Mouse (Mus musculus) frontal cortex, adult 2 months (tissue): Measurements from ENCODE around the gene Vpreb2. TPM values are rescaled to one million over a fixed set of nuclear protein-coding genes. Genes with fewer than 3 reads are reported as not detected.
"Not testable (repeated sequence)": the region's sequence is repeated elsewhere in the genome, so short reads cannot be mapped to it uniquely, and the experiment has no call there.

Experiments used
- DNase-seq, 2 experiments: peaks; one replicate each; pipeline ENCODE4 v3.0.0; 2022; ENCODE audit warnings: low spot score in 1 of 2; ENCODE audit errors: extremely low spot score in 1 of 2
- polyA plus RNA-seq: library from polyadenylated mRNA; depleted of rRNA; stranded (reverse); fragments of >200 nt; gene quantifications from 2 replicates; pipeline ENCODE4 v1.2.3, GENCODE M21; 2012; rRNA removed

Vpreb2 gene
- polyA plus RNA-seq, result not detected in 2 replicates

DNA sequence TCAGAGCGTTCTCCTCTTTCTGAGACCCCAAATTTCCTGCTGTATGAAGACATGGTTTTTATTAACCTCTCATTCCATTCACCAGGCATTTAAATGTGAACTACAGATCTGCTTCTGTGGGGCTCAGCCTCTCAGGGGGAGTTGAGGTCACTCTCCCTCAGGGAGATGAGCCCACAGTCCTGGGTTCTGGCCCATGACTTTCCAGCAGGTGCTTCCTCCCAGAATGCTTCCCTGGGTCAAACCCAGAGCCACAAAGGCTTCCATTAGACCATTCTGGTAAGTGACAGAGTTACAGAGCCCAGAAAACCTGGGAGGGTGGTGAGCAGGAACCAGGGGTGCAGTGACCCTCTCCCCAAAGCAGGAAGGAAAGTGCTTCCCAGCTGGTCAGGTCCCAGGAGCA, at the start of gene Vpreb2:
TSS of gene Vpreb2 (plus strand) at position 301 of the 400 bp plus-strand sequence.
- DNase-seq, result no peak

DNA sequence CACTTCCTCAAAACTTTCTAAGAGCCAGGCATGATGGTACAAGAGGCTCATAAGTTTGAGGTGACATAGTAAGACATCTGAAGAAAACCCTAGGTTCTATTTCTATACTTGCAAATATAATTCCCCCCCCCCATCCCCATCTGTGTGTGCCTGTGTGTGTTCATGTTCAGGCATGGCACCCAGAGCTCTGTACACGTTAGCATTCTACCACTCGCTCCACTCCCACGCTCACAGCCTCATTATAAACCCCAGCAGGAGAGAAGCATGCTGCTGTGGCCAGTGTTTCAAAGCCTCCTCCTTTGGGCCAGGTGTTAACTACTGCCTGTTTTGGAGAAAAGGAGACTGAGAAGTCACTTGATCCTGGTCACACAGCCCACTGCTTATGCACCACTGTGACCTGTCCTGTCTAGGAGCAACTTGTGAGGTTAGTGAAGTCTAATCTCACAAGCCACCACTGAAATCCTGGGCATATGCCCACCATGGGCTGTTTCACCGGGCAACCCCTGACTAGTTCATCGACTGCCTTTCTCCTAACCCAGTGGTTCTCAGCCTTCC, 48.2 kb upstream of the Vpreb2 start:
- peak in 1 of 2 experiments; percentile 38 for DNase-seq

DNA sequence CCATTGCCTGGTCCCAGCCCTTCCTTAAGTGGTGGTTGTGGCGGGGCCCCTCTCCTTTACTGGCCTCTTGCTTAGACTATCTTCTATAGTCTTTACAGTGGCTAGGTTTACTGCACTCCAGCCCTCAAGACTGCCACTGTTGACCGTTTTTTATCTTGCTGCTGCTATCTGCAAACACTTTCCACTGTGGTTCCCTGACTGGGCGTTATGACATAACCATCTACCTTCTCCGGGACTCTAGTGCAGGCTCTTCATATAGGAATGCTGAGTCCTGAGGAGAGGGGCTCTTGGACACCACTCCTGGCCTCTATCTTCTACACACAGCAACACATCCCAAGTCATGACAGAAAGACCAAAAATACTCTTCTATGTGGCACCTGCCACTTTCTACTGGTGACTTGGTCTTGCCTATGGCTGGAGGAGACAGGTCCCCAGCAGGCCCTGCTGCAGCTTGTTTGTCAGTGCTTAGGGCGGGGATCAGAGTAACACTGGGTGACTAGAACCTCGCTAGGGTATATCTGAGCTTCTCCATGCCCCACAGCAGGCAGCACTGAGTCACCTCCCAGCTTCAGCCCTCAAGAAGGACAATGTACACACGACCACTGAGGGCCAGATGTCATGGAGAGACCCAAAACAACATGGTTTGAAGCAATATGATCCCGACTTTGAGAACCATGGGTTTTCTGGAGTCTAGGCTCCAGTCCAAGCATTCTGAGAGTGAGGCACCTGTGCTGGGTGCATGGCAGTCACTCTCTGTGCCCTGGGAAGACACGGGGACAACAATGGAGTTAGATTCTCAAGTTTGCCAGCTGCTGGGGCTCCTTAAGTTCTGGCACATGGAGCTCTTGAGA, 46.4 kb upstream of the Vpreb2 start:
- DNase-seq, result no peak

DNA sequence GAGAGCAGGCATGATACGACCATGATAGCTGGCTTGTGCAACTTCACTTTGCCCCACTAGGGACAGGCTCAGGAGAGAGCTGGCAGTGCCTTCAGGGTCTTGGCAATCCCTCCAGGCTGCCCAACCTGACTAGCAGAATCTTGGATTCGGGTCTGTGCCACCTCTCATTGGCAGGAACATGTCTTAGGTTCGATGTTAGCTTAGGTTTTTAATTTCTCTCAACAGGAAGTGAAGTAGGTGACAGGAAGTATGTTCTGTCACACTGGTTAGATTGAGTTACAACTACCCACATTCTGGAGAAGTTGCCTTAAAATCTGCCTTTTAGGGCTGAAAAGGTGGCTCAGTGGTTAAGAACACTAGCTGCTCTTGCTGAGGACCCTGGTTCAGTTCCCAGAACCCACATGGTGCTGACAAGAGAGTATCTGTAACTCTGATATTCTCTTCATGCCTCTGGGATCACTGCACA, 45.8 kb upstream of the Vpreb2 start:
- no peak for DNase-seq

DNA sequence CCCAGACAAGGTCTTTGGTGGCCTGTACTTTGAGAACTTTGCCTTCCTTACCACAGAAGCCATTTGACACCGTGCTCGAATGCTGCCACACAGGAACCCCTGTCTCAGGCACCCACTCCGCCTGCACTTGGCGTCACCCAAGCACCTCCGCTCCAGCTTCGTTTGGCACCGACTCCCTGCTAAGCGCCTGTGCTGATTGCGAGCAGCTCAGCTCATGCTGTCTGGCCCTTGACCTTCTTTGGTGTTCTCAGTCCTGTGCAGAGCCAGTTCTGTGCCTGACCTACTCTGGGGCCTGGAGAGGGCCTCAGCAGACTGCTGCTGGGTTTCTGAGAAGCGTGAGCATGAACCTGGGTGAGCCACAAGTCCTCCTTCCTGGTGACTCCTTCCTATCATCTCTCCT, 43.5 kb upstream of the Vpreb2 start:
- no peak for DNase-seq

DNA sequence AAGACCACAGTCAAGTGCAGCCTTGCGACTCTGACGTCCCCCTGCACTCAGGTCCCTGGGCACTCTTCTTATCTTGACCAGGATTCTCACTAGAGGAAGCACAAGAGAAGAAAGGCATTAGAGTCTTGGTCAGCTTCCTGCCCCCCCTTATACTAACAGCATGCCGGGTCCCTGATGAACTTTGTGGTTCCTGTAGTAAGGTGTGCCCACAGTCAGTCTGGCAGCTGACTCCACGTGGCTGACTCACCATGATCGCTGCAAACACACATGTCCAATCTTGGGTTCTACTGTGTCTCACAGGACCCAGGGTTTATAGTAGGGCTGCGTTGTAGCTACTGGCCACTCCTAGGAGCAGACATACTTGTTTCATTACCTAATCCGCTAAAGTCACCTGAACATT, 42.0 kb upstream of the Vpreb2 start:
- no peak for DNase-seq

DNA sequence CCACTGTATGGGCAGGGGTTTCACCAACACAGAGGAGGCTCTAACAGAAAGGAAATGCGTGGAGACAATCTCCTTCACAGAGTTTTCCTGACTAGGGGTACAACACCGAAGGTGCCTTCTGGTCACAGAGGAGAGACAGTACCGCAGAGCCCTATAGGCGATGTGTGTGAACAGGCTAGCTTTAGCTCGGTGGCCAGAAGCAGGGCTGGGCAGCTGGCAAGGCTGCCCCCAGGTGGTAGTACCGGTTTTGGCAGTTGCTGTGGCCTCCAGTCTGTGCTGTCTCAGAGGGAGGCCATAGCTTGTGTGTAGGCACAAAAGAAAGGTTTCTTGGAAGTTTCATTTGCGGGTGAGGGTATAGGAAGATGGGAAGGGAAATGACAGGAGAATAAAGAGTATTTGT, 41.4 kb upstream of the Vpreb2 start:
- peak in 1 of 2 experiments; percentile 58 for DNase-seq

DNA sequence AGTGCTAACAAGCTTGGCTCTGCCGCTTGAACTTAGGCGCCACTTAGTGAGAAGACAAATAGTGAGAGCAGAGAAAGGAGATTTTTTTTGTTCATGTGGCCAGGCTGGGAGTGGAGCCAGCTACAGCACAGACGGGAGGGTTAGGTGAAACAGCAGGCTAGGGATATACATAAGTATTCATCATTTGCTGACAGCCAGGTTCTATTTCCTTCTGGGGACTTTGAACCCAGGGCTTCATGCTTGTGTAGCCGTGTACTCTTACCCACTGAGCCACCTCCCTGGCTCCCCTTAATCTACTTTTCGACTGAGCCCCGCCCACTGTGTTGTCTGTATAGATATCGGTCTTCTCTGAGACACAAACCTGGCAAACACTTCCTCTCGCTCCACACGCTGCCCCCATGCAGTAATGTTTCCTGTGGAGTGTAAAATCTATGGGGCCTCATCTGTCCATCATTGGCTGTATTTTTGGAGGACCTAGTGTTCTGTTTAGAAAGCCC, 40.9 kb upstream of the Vpreb2 start:
- no peak for DNase-seq

DNA sequence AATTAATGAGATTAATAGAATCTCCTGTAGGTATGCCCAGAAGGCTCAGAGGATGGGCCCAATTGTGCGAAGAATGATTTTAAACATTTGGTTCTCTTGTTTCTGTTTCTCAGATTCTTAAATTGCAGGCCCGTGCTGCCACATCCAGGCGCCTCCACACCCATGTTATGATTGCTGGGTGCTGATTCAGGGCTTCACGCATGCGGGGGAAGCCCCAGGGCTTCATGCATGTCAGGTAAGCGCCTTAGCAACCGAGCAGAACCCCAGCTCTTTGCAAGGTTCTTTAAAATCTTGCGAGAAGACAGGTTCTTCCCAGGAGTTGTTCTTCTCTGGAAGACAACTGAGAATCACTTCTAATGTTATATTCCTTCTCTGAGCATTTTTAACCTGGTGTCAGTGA, 36.8 kb upstream of the Vpreb2 start:
- no peak for DNase-seq

DNA sequence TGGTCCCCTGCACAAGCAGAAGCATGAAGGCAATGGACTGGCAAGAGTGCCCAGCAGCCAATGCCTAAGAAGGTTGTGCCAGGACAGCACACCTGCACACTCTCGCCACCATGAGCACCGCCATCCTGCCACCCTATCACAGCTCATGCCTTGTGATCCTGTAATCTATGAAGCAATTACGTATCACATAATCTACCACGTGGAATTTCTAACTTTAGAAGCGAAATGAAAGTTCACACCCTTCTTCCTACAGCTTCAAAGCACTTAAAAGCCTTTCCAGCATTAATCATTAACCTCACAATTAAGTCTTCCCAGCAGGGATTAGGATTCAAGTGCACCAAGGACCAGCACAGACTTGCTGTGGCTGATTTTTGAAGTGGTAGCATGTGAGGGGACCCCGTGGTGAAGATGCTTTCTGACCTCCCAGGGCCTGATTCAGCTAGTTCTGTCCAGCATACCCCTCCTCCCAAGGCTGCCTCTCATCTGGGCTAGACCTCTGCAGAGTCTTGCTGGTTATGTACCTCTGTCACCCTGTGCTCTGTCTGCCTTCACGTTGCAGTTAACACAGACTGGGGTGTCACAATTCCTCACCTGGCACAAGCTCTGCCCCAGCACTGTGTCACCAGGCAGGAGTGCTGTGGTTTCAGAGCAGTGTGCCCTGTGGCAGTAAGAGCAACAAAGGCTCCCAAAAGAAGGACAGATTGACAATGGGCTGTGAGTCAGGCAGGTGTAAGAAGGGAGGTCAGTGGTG, 35.0 kb upstream of the Vpreb2 start:
- no peak for DNase-seq

DNA sequence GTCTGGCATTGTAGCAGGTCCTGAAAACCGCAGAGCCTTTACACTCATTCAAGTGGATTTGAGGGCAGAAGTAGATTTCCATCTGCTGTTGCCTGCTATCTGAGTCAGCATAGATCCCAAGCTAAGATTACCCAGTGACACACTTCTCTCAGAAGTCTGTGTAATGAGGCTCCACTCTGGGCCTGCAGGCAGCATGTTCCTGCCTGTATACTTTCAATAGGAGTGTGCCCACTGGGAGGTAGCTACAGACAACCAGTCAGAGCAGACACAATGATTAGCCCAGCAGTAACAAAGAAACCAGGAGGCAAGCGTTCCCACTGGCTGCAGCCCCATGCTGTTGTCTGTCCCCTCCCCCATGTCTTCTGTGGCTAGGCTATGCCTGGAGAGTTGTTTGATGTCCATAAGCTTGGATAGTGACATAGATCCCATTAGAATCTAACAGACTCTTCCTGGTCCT, 30.8 kb upstream of the Vpreb2 start:
- DNase-seq, result no peak

DNA sequence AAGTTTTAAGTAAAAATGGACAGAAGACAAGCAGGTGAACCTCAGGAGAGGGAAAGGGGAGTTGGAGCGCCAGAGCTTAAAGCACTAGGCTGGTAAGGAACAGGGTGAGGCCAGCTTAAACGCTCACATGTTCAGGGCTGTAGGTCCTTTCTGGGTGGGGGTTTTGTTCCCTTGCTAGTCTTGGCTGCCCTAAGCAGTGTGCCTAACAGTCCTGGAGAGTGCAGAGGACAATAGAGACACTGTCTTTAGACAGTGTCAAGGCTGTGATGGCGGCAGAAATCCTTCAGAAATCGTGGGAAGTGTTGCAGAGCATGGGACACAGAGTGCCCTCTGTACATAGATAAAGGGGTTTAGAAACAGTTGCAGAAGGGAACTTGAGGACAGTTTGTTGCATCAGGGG, 30.2 kb upstream of the Vpreb2 start:
- no peak for DNase-seq

DNA sequence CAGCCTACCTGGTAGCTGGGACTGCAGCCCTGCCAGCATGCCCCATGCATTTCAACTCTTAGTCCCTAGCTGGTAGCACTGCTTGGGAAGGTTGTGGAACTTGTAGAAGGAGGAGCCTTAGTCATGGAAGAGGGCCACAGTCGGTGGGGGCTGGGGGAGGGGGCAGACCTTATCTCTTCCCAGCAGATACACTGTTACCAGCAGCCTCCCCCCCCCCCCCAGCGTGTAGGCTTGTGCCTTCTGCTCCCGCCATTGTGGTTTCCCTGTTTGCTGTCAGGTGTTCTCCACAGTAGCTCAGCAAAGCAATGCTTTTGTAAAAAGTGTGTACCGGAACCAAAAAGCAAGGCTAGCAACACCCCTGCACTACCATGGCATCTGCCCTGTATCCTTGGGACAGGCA, 28.6 kb upstream of the Vpreb2 start:
- DNase-seq, result no peak

DNA sequence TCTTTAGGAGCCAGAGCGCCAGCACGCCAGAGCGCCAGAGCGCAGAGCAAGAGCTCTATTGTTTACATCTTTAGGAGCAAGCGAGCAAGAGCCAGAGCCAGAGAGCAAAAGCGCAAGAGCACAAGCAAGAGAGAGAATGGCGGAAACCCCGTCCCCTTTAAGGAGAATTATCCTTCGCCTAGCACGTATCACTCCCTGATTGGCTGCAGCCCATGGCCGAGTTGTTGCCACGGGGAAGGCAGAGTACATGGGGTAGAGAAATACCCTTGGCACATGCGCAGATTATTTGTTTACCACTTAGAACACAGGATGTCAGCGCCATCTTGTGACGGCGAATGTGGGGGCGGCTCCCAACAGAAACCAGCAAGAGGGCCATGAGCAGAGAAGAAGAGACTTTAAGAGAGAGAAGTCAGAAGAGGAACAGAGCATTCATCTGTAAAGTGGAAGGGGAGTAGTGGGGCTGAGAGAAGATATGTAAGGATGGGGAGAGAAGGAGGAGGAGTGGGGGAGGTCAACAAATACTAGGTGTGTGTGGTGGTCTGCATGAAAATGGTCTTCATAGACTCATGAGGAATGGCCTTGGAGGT, 24.1 kb upstream of the Vpreb2 start:
- DNase-seq, result not testable (repeated sequence)

DNA sequence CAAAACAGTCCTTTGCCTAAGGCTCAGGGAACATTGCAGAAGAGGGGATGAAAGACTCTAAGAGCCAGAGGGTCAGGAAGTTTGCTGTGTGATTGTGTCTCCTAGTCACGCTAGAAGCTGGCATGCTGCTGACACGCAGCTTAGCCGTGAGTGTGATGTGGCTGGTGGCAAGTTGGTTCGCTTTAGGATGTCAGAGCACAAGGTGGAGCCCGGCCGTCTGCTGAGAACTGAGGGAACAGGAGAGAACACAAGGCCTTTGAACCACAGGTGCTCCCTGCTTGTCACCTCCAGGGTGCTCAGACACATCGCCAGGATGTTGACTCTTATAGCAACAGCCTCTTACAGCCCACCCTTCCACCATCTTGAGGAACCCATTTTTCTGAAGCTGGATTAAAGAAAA, 18.1 kb upstream of the Vpreb2 start:
- no peak for DNase-seq

DNA sequence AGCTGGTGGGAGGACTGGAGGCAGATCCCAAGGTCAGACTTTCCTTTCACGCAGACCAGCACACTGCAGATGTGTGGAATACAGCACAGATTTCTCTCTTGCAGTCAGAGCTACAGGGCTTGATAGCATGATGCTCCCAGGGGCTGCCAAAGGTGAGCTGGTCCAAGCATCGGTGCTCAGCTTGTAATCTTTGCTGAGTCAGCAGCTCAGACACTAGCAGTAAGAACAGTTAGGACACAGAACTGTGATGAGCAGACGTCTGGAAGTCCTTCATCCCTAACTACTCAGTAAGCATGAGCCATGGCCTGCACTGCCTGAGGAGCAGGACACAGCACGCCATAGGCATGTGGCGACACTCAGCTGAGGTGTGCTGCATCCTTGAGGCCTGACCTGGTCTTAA, 8.4 kb upstream of the Vpreb2 start:
- no peak for DNase-seq

DNA sequence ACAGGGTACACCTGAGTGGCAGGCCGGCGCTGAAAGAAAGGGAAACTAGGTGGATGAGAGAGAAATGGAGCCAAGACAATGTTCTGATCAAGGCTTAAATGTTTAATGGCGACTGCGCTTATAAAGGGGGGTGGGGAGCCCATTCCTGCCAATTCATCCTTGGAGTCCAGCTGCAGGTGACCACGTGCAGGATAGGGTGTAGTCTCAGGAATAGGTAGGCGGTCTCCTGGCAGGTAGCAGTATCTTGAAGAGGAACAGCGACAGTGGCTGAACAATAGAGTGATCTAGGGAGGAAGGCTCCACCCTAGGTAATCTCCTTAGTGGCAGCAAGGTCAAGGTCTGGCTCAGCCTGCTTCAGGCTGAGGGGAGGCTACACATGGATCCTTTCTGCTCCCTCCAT, 2.4 kb upstream of the Vpreb2 start:
- DNase-seq, result not testable (repeated sequence)

DNA sequence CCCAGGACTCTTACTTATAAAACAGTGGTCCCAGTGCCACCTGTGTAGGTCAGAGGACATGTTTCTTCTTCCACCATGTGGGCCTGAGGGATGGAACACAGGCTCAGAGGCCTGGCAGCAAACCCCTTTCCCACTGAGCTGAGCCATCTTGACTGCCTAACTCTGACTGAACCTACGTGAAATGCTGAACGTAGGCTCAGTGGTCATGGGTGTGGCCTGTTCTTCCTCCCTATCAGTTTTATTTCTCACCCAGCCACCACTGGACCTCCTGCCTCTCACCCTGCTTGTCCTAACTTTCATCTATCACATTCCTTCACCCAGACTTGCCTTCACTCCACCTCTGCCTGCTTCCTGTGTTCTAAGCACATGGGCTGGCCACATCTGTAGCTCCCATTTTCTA, 3.0 kb downstream of the Vpreb2 start:
- DNase-seq, result no peak

DNA sequence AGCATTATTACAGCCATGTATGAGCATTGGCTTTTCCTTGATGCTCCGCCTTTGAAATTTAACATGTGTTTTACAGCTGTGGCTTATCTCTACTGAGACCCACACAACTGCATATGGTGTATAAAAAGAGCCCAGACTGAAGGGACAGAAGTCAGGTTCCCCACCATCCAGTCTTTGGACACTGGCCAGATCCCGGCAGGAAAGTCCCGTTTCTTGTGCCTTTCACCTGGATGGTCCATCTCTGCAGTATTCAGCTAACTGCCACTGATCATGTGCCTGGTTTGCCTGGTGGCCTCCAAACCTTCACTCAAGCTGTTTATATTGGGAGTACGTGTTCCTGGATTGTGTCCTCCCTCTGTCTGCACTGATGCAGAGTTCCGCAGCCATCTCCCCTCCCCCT, 4.0 kb downstream of the Vpreb2 start:
- no peak for DNase-seq

DNA sequence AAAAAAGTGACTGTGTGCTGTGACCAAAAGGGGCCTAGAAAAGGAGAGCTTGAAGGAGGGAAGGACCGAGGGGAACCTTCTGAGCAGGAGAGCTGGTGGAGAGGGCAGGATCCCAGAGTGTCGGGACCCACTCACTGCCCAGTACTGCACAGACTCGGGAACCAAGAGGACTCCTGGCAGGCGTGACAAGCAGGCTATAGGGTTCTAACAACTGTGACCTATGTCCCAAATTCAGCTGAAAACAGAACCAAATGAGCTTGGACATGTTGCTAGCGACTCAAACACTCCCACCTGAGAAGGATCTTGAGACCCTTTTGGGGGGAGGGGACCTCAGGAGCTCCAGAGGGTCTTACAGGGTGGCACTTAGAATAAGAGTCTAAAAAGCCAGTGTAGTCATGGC, 4.8 kb downstream of the Vpreb2 start:
- DNase-seq, result no peak
